Comparison of ENCODE assay signal across 24 mouse cellular contexts in the genomic region with DNA sequence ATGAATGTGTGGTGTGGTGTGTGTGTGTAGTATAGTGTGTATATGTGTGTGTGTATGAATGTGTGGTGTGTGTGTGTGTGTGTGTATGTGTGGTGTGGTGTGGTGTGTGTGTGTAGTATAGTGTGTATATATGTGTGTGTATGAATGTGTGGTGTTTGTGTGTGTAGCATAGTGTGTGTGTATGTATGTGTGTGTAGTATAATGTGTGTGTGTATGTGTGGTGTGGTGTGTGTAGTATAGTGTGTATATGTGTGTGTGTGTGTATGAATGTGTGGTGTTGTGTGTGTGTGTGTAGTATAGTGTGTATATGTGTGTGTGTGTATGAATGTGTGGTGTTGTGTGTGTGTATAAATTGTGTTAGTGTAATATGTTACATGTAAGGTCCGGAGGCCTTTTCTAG.
DNase-seq lines count a peak whose midpoint lies in the region; ATAC-seq and TF ChIP-seq lines count a peak whose summit lies in the region.
"Had no signal": no experiment of that assay in that cellular context is flagged by ENCODE, and none has a peak within 500 bp of the region (broad histone marks: within the 10 kb centered on the region; RNA-seq: fewer than 3 reads in every experiment).

No protein-coding gene starts in this region.

- H3K4me3 ChIP-seq in heart, embryonic 15.5 days = no peak overlapping the region
- H3K4me3 ChIP-seq in heart, adult 2 months = no peak overlapping the region
- peak overlapping the region; percentile 25 for H3K4me3 ChIP-seq in megakaryocyte, embryonic 14.5 days (replicated peaks)
- H3K4me3 ChIP-seq in embryonic facial prominence, embryonic 12.5 days = no peak overlapping the region
- H3K4me3 ChIP-seq: embryonic facial prominence, embryonic 15.5 days; hindbrain, embryonic 10.5 days had no signal

- no peak overlapping the region for H3K9ac ChIP-seq in heart, embryonic 15.5 days
- H3K9ac ChIP-seq in heart, adult 2 months (ENCODE audit: low read depth, low read length) = no peak overlapping the region
- peak overlapping the region; percentile 16; the same call in 1 of the 2 replicates for H3K9ac ChIP-seq in embryonic facial prominence, embryonic 12.5 days
- H3K9ac ChIP-seq: embryonic facial prominence, embryonic 15.5 days; hindbrain, embryonic 14.5 days had no signal

- no peaks in the 10 kb centered on the region for H3K27me3 ChIP-seq in heart, embryonic 15.5 days
- peaks cover 3% of the 10 kb centered on the region; the same call in 1 of the 2 replicates for H3K27me3 ChIP-seq in heart, adult 2 months (ENCODE audit: control insufficient read depth, insufficient read depth, low read length)
- no peaks in the 10 kb centered on the region for H3K27me3 ChIP-seq in megakaryocyte, embryonic 14.5 days (replicated peaks)
- no peaks in the 10 kb centered on the region for H3K27me3 ChIP-seq in embryonic facial prominence, embryonic 12.5 days
- H3K27me3 ChIP-seq: embryonic facial prominence, embryonic 15.5 days had no signal

- H3K79me2 ChIP-seq in heart, adult 2 months (replicated peaks; ENCODE audit: control insufficient read depth, insufficient read depth, low read length) = no peaks in the 10 kb centered on the region

- TF ChIP-seq EP300 in heart, adult 2 months (IDR thresholded peaks at IDR 0.05; ENCODE audit: insufficient read depth, low read depth, low read length) = no peak

- DNase-seq in heart, adult 2 months = no peak
- DNase-seq: adrenal gland, adult 2 months; adrenal gland, postnatal 14 days; cerebellum, adult 11 months; cerebellum, adult 2 months; cerebellum, adult 9-11 months; cerebellum, postnatal 25 days; gastrocnemius, postnatal 10 days; gastrocnemius, postnatal 36 days; heart, postnatal 10 days; heart, postnatal 36 days had no signal

- no peaks in the 10 kb centered on the region for H3K4me1 ChIP-seq in heart, embryonic 15.5 days (replicated peaks)
- H3K4me1 ChIP-seq in heart, adult 2 months (ENCODE audit: control insufficient read depth, insufficient read depth, low read length) = no peaks in the 10 kb centered on the region
- H3K4me1 ChIP-seq in megakaryocyte, embryonic 14.5 days = no peaks in the 10 kb centered on the region
- H3K4me1 ChIP-seq in embryonic facial prominence, embryonic 12.5 days = no peaks in the 10 kb centered on the region
- H3K4me1 ChIP-seq: embryonic facial prominence, embryonic 15.5 days; hindbrain, embryonic 10.5 days had no signal

- H3K36me3 ChIP-seq in heart, embryonic 15.5 days = no peaks in the 10 kb centered on the region
- H3K36me3 ChIP-seq in heart, adult 2 months (ENCODE audit: control insufficient read depth, insufficient read depth, low read length) = no peaks in the 10 kb centered on the region
- no peaks in the 10 kb centered on the region for H3K36me3 ChIP-seq in megakaryocyte, embryonic 14.5 days (replicated peaks; ENCODE audit: low read length)
- H3K36me3 ChIP-seq in embryonic facial prominence, embryonic 12.5 days = no peaks in the 10 kb centered on the region
- H3K36me3 ChIP-seq: embryonic facial prominence, embryonic 15.5 days; hindbrain, embryonic 10.5 days had no signal

- no peak overlapping the region for H3K4me2 ChIP-seq in heart, embryonic 15.5 days
- no peak overlapping the region for H3K4me2 ChIP-seq in embryonic facial prominence, embryonic 12.5 days (replicated peaks)
- H3K4me2 ChIP-seq: embryonic facial prominence, embryonic 15.5 days; heart, embryonic 11.5 days; hindbrain, embryonic 14.5 days had no signal

- WGBS in heart, embryonic 15.5 days = 93% methylated on average over 1 of the region's 1 CpGs
- WGBS in heart, adult 2 months = 100% methylated on average over 1 of the region's 1 CpGs
- WGBS in embryonic facial prominence, embryonic 12.5 days = 100% methylated on average over 1 of the region's 1 CpGs

- no peak for TF ChIP-seq CTCF in heart, adult 2 months (IDR thresholded peaks at IDR 0.05)

- TF ChIP-seq POLR2A in heart, adult 2 months (IDR thresholded peaks at IDR 0.05; ENCODE audit: insufficient read depth, low read depth, low read length) = no peak

- intact Hi-C loops in heart, adult 2 months (cut with DNase I) = no loop called here

- no peaks in the 10 kb centered on the region for H3K9me3 ChIP-seq in heart, embryonic 15.5 days (replicated peaks)
- peaks cover 39% of the 10 kb centered on the region for H3K9me3 ChIP-seq in megakaryocyte, embryonic 14.5 days
- 0 out of 2 replicates have a peak, but pooled peaks cover 6% of the 10 kb centered on the region for H3K9me3 ChIP-seq in embryonic facial prominence, embryonic 12.5 days

- 0 out of 2 replicates have a peak, but pooled peaks have one; percentile 50 for ATAC-seq in heart, embryonic 15.5 days (replicated peaks; ENCODE audit: insufficient number of reproducible peaks, insufficient read depth, low FRiP score, low read depth)
- ATAC-seq in megakaryocyte, adult 5-6 weeks (ENCODE audit: poor library complexity, severe bottlenecking) = no peak
- ATAC-seq in embryonic facial prominence, embryonic 12.5 days (ENCODE audit: insufficient number of reproducible peaks, insufficient read depth, low FRiP score, low TSS enrichment) = 0 out of 2 replicates have a peak, but pooled peaks have one; percentile 47
- 0 out of 2 replicates have a peak, but pooled peaks have one; percentile 35 for ATAC-seq in monocyte, adult 5-6 weeks (replicated peaks; ENCODE audit: insufficient number of reproducible peaks, low FRiP score, low TSS enrichment, poor library complexity, severe bottlenecking)
- ATAC-seq: CD4-positive, CD25-positive, alpha-beta regulatory T cell, adult 4 months; forebrain, embryonic 16.5 days; hindbrain, postnatal 0 days; inflammation-experienced regulatory T-cells, adult 6 months had no signal

- no peak overlapping the region for H3K27ac ChIP-seq in heart, embryonic 15.5 days
- H3K27ac ChIP-seq in heart, adult 2 months = no peak overlapping the region
- no peak overlapping the region for H3K27ac ChIP-seq in embryonic facial prominence, embryonic 12.5 days
- H3K27ac ChIP-seq: embryonic facial prominence, embryonic 15.5 days; hindbrain, embryonic 10.5 days; hindbrain, embryonic 14.5 days; hindbrain, postnatal 0 days had no signal
